Mouse (Mus musculus): ENCODE measurements around the gene Med26. TPM values are rescaled to one million over a fixed set of nuclear protein-coding genes. Genes with fewer than 3 reads are reported as not detected.

Gene Med26
- polyA plus RNA-seq, 1 experiment, result 7.7 TPM

GRCm38 (mm10) chr8:72445071-72445470 lies 103.0 kb downstream of the Med26 start:
- TF ChIP-seq CTCF (IDR thresholded peaks at IDR 0.05; ENCODE audit: extremely low read depth, insufficient read depth, low read length), result no peak
- no peak for TF ChIP-seq POLR2A (IDR thresholded peaks at IDR 0.05; ENCODE audit: extremely low read depth, insufficient read depth, low read length)
- H3K4me1 ChIP-seq (ENCODE audit: control insufficient read depth, insufficient read depth, low read length), result no peaks in the 10 kb centered on the region
- no peak overlapping the region for H3K4me3 ChIP-seq (ENCODE audit: insufficient read depth, low read length)
- H3K27ac ChIP-seq (ENCODE audit: insufficient read depth, low read length), result no peak overlapping the region

Other genes starting within 250 kb of the Med26 start
- gene Gm10282, start 243.0 kb downstream of the Med26 start, polyA plus RNA-seq (2012; rRNA removed), result 5.3 and 5.4 TPM in 2 replicates
- gene Klf2, start 229.2 kb downstream of the Med26 start, polyA plus RNA-seq (2012; rRNA removed), result 11.7 and 14.7 TPM in 2 replicates
- 71.4 and 72.9 TPM in 2 replicates for gene Eps15l1, start 126.8 kb downstream of the Med26 start, polyA plus RNA-seq (2012; rRNA removed)
- gene Calr3, start 104.4 kb downstream of the Med26 start, polyA plus RNA-seq (2012; rRNA removed), result 0.68 and 0.81 TPM in 2 replicates
- gene 1700030K09Rik, start 104.4 kb downstream of the Med26 start, polyA plus RNA-seq (2012; rRNA removed), result 8.1 and 8.9 TPM in 2 replicates
- gene Cherp, start 73.0 kb downstream of the Med26 start, polyA plus RNA-seq (2012; rRNA removed), result 44.0 and 47.3 TPM in 2 replicates
- 35.9 and 37.0 TPM in 2 replicates for gene Slc35e1, start 55.7 kb downstream of the Med26 start, polyA plus RNA-seq (2012; rRNA removed)
- gene Smim7, start 22.8 kb upstream of the Med26 start, polyA plus RNA-seq (2012; rRNA removed), result 88.6 and 89.2 TPM in 2 replicates
- gene Tmem38a, start 23.8 kb upstream of the Med26 start, polyA plus RNA-seq (2012; rRNA removed), result 171 and 175 TPM in 2 replicates
- gene Nwd1, start 98.4 kb upstream of the Med26 start, polyA plus RNA-seq (2012; rRNA removed), result 17.7 and 19.2 TPM in 2 replicates
- gene Sin3b, start 175.0 kb upstream of the Med26 start, polyA plus RNA-seq (2012; rRNA removed), result 114 TPM in 2 replicates
- 0.23 and 0.38 TPM in 2 replicates for gene F2rl3, start 213.6 kb upstream of the Med26 start, polyA plus RNA-seq (2012; rRNA removed)

Data from cortical plate, adult 2 months (tissue).